Mouse (Mus musculus) kidney, postnatal 0 days (tissue): ENCODE results near the gene Sdad1. TPM values are rescaled to one million over a fixed set of nuclear protein-coding genes. Genes with fewer than 3 reads are reported as not detected.
A peak's percentile ranks its signal among the peaks of the same experiment; 100 is the strongest.

Source experiments
- ATAC-seq: fragments of 200-750 bp; cut with Nextera tagmentation; replicated peaks from 2 replicates; pipeline ENCODE4 v1.8.0; 2017; ENCODE audit warnings: low read depth, moderate number of reproducible peaks, moderate TSS enrichment, moderate library complexity; ENCODE audit not compliant: low FRiP score
- DNase-seq: peaks from one replicate; pipeline ENCODE4 v3.0.0-alpha.2; 2016; ENCODE audit warnings: low spot score
- H3K27ac ChIP-seq: fragments of 300-500 bp; sonication (generic); 2 replicates; pipeline ENCODE4 v1.5.1; 2014; ENCODE audit warnings: mild to moderate bottlenecking
- H3K27me3 ChIP-seq: fragments of 300-500 bp; sonication (generic); 2 replicates; pipeline ENCODE4 v1.6.1; 2014; ENCODE audit warnings: low read length, mixed read lengths; ENCODE audit not compliant: insufficient read depth
- H3K36me3 ChIP-seq: fragments of 300-500 bp; sonication (generic); 2 replicates; pipeline ENCODE4 v1.6.1; 2014; ENCODE audit warnings: low read length, mixed read lengths; ENCODE audit not compliant: insufficient read depth
- H3K4me1 ChIP-seq: fragments of 300-500 bp; sonication (generic); replicated peaks from 2 replicates; pipeline ENCODE4 v1.6.1; 2014; ENCODE audit warnings: antibody characterized with exemption, low read length, mixed read lengths; ENCODE audit not compliant: insufficient read depth
- H3K4me2 ChIP-seq: fragments of 300-500 bp; sonication (generic); 2 replicates; pipeline ENCODE4 v1.6.1; 2014; ENCODE audit warnings: mild to moderate bottlenecking, low read length, moderate library complexity, mixed read lengths
- H3K4me3 ChIP-seq: fragments of 300-500 bp; sonication (generic); replicated peaks from 2 replicates; pipeline ENCODE4 v1.5.1; 2014; ENCODE audit warnings: low read depth, low read length
- H3K9ac ChIP-seq: fragments of 300-500 bp; sonication (generic); 2 replicates; pipeline ENCODE4 v1.6.1; 2014; ENCODE audit warnings: low read depth, low read length
- H3K9me3 ChIP-seq: fragments of 300-500 bp; sonication (generic); replicated peaks from 2 replicates; pipeline ENCODE4 v1.6.1; 2016; ENCODE audit warnings: low read length, inconsistent platforms, mixed read lengths
- CTCF ChIP-seq: IDR thresholded peaks from 2 replicates; pipeline ENCODE4 v1.5.1; 2016; ENCODE audit warnings: antibody characterized with exemption, low read depth, mild to moderate bottlenecking, moderate library complexity
- WGBS: fragments of 180-500 bp; shearing (Covaris S2); extraction: QIAGEN DNeasy Blood & Tissue Kit; methylation state at CpG from one replicate; pipeline ENCODE4 v1.1.7; 2014; 5-methylcytosine and 5-hydroxymethylcytosine counted together
- polyA plus RNA-seq: library from polyadenylated mRNA; unstranded; fragments of >200 nt; fragmentation: Nextera tagmentation; extraction: Ambion mirVana; gene quantifications from 2 replicates; pipeline ENCODE4 v1.2.1, GENCODE M21; 2015

The Sdad1 gene
- polyA plus RNA-seq, 1 experiment from 2014 or later, result 33.8 TPM

DNA sequence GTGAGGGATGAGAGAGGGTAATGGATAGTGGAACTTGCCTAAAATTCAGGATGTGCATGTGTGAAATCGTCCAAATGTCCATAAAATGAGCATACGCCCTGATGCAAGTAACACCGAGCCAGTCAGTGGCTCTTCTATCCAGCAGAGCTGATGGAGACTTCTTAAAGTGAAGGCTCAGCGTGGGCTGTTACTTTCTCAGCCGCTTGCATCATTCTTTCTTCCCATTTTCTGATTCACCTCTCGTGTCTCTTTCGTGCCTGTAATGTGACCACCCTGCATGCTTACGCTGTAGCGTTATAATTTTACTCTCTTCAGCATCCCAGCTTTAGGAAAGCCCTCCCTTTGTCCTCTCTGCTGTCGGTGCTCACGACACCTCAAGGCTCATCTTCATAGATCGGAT is 20.8 kb upstream of the Sdad1 start:
- 91% methylated on average over 12 of the region's 12 CpGs for WGBS
- ATAC-seq (no peak), DNase-seq (no peak)
- H3K4me3 ChIP-seq, result no peak overlapping the region
- TF ChIP-seq CTCF, result no peak
- H3K9me3 ChIP-seq, result no peaks in the 10 kb centered on the region
- no peaks in the 10 kb centered on the region for H3K36me3 ChIP-seq
- H3K27me3 ChIP-seq, result no peaks in the 10 kb centered on the region
- H3K27ac ChIP-seq, result no peak overlapping the region
- no peaks in the 10 kb centered on the region for H3K4me1 ChIP-seq
- no peak overlapping the region for H3K9ac ChIP-seq
- no peak overlapping the region for H3K4me2 ChIP-seq

DNA sequence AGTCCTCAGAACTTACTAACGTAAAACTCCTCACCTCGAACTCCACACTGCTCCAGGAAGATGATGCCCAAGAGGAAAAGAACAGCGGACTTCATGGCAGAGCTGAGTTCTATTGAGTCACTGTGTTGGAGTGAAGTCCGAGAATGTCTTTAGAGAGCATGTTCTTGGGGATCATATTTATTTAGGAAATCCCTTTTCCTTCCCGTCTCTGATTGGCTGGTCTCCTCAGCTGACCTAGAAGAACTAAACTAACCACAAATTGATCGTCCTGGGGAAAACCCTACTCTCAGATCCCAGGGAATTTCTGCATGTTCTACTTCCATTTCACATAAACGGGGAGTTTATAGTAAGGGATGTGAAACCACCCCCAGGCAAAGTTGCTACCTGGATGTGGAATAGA is 17.6 kb upstream of the Sdad1 start, which contains the start of gene Cxcl9:
TSS of gene Cxcl9 (minus strand) at position 151 of the 400 bp plus-strand sequence.
- Histone ChIP-seq H3K4me1 (no peaks in the 10 kb centered on the region), H3K9me3 (no peaks in the 10 kb centered on the region), H3K9ac (no peak within 1 kb of the TSS), H3K4me3 (no peak within 1 kb of the TSS), H3K27ac (no peak within 1 kb of the TSS), H3K36me3 (no peaks in the 10 kb centered on the region), H3K4me2 (no peak within 1 kb of the TSS), H3K27me3 (no peaks in the 10 kb centered on the region)
- no peak for TF ChIP-seq CTCF
- 80% methylated on average over 7 of the region's 7 CpGs for WGBS
- DNase-seq (no peak), ATAC-seq (no peak)

DNA sequence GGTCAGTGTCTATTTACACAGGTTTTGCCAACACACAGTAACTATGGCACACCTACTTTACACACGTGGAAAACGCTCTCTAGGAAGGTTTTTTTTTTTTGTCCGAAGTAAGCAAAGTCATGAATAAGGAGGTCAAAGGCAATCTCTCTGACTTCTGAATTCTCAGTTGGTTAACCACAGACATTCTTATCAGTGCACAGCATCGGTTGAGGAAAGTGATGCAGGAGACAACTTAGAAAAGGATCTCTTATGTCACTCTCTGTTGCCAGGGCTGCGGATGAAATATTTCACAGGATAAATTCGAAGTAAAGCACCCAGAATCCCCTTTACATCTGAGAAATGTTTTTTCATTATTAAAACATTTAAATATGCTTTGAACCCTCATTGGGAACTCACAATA is 17.1 kb upstream of the Sdad1 start:
- Histone ChIP-seq H3K9me3 (no peaks in the 10 kb centered on the region), H3K9ac (no peak overlapping the region), H3K4me3 (no peak overlapping the region), H3K36me3 (no peaks in the 10 kb centered on the region), H3K4me2 (no peak overlapping the region), H3K27me3 (no peaks in the 10 kb centered on the region), H3K4me1 (no peaks in the 10 kb centered on the region), H3K27ac (no peak overlapping the region)
- WGBS, result 63% methylated on average over 6 of the region's 6 CpGs
- TF ChIP-seq CTCF, result no peak
- no peak for DNase-seq
- ATAC-seq, result no peak

DNA sequence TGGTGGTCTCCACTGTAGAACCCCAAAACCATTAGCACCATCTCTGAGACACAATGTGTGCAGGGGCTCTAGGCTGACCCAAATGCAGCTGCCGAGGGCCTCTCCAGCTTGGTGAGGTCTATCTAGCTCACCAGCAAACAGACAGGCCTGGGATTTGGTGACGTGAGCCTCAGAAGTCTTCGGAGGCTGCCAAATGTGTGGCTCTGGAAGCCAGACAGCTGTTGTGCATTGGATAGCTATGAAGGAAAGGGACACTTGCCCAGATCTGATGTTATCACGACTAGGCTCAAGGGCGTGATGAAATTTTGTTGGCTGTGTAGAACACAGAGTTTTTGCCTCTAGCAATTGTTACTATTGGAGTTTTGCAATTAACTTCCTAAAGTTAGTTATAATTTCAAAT is 13.0 kb upstream of the Sdad1 start:
- WGBS, result 47% methylated on average over 5 of the region's 5 CpGs
- H3K27me3 ChIP-seq, result no peaks in the 10 kb centered on the region
- no peak overlapping the region for H3K4me3 ChIP-seq
- no peaks in the 10 kb centered on the region for H3K9me3 ChIP-seq
- no peak overlapping the region for H3K9ac ChIP-seq
- DNase-seq (peak; percentile 79), ATAC-seq (0 out of 2 replicates have a peak, but pooled peaks have one; percentile 33)
- no peak overlapping the region for H3K4me2 ChIP-seq
- no peak overlapping the region for H3K27ac ChIP-seq
- no peaks in the 10 kb centered on the region for H3K36me3 ChIP-seq
- no peaks in the 10 kb centered on the region for H3K4me1 ChIP-seq
- no peak for TF ChIP-seq CTCF

DNA sequence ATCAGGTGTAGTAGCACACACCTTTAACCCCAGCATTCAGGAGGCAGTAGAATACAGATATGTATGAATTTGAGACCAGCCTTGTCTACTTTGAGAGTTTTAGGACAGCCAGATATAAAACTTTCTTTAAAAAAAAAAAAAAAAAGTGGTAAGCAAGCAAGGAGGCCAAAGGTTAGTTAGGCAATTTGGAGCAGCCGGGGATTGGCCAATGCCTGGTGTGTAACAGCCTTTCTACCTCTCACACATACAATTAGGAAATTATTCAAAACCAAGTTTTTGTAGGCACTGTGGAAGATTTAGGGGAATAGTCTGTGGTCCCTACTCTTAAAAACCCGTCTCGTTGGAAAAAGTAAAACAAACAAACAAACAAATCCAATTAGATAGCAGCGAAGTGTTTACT is 12.3 kb upstream of the Sdad1 start:
- no peak overlapping the region for H3K4me2 ChIP-seq
- no peak for TF ChIP-seq CTCF
- ATAC-seq (no peak), DNase-seq (no peak)
- H3K36me3 ChIP-seq, result no peaks in the 10 kb centered on the region
- H3K9me3 ChIP-seq, result no peaks in the 10 kb centered on the region
- no peaks in the 10 kb centered on the region for H3K4me1 ChIP-seq
- WGBS, result 73% methylated on average over 4 of the region's 4 CpGs
- H3K4me3 ChIP-seq, result no peak overlapping the region
- H3K27me3 ChIP-seq, result no peaks in the 10 kb centered on the region
- H3K9ac ChIP-seq, result no peak overlapping the region
- no peak overlapping the region for H3K27ac ChIP-seq

DNA sequence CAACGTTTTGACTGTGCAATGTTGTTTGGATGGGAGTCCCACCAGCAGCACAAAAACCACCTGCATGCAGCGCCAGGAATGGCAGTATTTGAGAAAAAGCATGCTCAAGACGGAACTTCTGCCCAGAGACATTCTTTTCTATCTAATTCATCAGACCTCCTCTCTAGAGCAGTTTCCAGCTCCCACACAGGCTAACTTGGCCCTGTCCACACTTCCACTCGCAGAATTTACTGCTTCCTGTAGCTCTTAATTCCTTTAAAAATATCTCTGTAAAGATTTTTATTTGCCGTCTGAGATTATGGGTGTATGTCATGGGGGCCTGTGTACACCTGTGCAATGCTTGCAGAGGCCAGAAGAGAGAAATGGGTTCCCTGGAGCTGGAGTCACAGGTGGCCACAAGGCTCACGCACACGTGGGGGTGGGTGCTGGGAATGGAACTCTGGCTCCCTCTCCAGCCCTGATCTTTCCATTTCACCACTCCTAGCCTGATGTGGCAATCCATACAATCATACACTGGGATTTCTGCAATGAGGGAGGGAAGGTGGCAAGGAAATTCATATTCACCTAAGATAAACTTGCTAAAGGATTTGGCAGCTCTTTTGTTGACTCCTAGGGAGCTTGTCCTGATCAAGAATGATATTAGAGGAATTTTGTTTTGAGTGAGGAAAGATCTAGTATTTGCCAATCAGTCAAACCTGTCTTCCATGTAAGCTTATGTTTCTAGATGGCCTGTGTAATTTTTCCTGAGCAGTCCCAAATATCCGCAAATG is 11.5 kb upstream of the Sdad1 start:
- Histone ChIP-seq H3K4me2 (no peak overlapping the region), H3K27ac (peak overlapping the region; percentile 31; the same call in 1 of the 2 replicates), H3K4me1 (no peaks in the 10 kb centered on the region), H3K9ac (no peak overlapping the region), H3K9me3 (no peaks in the 10 kb centered on the region), H3K27me3 (no peaks in the 10 kb centered on the region), H3K36me3 (no peaks in the 10 kb centered on the region), H3K4me3 (no peak overlapping the region)
- peak; percentile 83 for DNase-seq
- no peak for ATAC-seq
- 32% methylated on average over 8 of the region's 8 CpGs for WGBS
- no peak for TF ChIP-seq CTCF
